In genomic region chr2:121866632-121867050, GRCm38 (mm10) we compare ENCODE assay signal across 8 mouse cellular contexts. TPM values are rescaled to one million over a fixed set of nuclear protein-coding genes. Genes with fewer than 3 reads are reported as not detected.
A peak's percentile ranks its signal among the peaks of the same experiment; 100 is the strongest.
DNase-seq lines count a peak whose midpoint lies in the region; ATAC-seq and TF ChIP-seq lines count a peak whose summit lies in the region.

TSS of gene Casc4 (plus strand) at chr2:121866970.

- H3K4me2 ChIP-seq in hindbrain, postnatal 0 days (ENCODE audit: low read depth, low read length) = peak within 1 kb of the TSS; percentile 74

- peak; percentile 97 for DNase-seq in R1 (ENCODE audit: low read depth, low spot score)
- DNase-seq in cerebellum, postnatal 25 days = peak; percentile 88 to 94
- DNase-seq in gastrocnemius, adult 2 months = peak; percentile 83
- DNase-seq in hindbrain, postnatal 0 days (ENCODE audit: low spot score) = peak; percentile 99
- peak; percentile 84 for DNase-seq in left cerebral cortex, adult 2 months (ENCODE audit: extremely low spot score in 1 of 2, low spot score in 2 of 2)
- peak; percentile 75 to 84 for DNase-seq in right cerebral cortex, adult 2 months (ENCODE audit: low spot score in 2 of 2)
- DNase-seq in urinary bladder, postnatal 10 days (ENCODE audit: low spot score) = peak; percentile 76

- H3K4me1 ChIP-seq in hindbrain, postnatal 0 days (ENCODE audit: insufficient read depth, low read length) = peaks cover 11% of the 10 kb centered on the region

- intact Hi-C loops in gastrocnemius, adult 2 months (cut with DNase I) = no loop called here
- intact Hi-C loops in left cerebral cortex, adult 2 months (cut with DNase I) = loop anchor here (1.0 kb wide), 1 partner anchor 90 kb away; the partner anchor contains the start of genes Ctdspl2 and Mageb3

- H3K4me3 ChIP-seq in gastrocnemius, adult 2 months = peak within 1 kb of the TSS; percentile 90
- H3K4me3 ChIP-seq in hindbrain, postnatal 0 days (ENCODE audit: low read length) = peak within 1 kb of the TSS; percentile 70
- H3K4me3 ChIP-seq in left cerebral cortex, adult 2 months = peak within 1 kb of the TSS; percentile 91

- no peaks in the 10 kb centered on the region for H3K36me3 ChIP-seq in hindbrain, postnatal 0 days (ENCODE audit: insufficient read depth, low read length)

- WGBS in hindbrain, postnatal 0 days = under 1% methylated on average over 39 of the region's 43 CpGs

- H3K9me3 ChIP-seq in hindbrain, postnatal 0 days (ENCODE audit: low read length) = no peaks in the 10 kb centered on the region

- H3K9ac ChIP-seq in hindbrain, postnatal 0 days (replicated peaks; ENCODE audit: low read length) = peak within 1 kb of the TSS; percentile 73

- peak; percentile 98 for ATAC-seq in hindbrain, postnatal 0 days
- ATAC-seq in megakaryocyte, adult 5-6 weeks (ENCODE audit: poor library complexity, severe bottlenecking) = peak; percentile 71

- peak within 1 kb of the TSS; percentile 77 for H3K27ac ChIP-seq in gastrocnemius, adult 2 months
- peak within 1 kb of the TSS; percentile 89 for H3K27ac ChIP-seq in hindbrain, postnatal 0 days
- H3K27ac ChIP-seq in left cerebral cortex, adult 2 months = peak within 1 kb of the TSS; percentile 92

- H3K27me3 ChIP-seq in hindbrain, postnatal 0 days (ENCODE audit: insufficient read depth, low read length) = no peaks in the 10 kb centered on the region

- TF ChIP-seq CTCF in gastrocnemius, adult 2 months (IDR thresholded peaks at IDR 0.05) = 0 out of 2 replicates have a peak, but pooled peaks have one; percentile 1
- peak; percentile 11; the same call in 1 of the 2 replicates for TF ChIP-seq CTCF in hindbrain, postnatal 0 days (IDR thresholded peaks at IDR 0.05; ENCODE audit: low read depth)
- no peak for TF ChIP-seq CTCF in left cerebral cortex, adult 2 months (IDR thresholded peaks at IDR 0.05)

RNA-seq across cellular contexts. Expression of gene Casc4, which starts in this region (rescaled TPM):
- 1 to 10 TPM; 7.4 to 9.9 TPM for total RNA-seq in gastrocnemius, adult 2 months (2021)
- 79.7 and 120 TPM in 2 replicates for total RNA-seq in hindbrain, postnatal 0 days (2014; rRNA removed)
- 59.8 and 60.2 TPM in 2 replicates for polyA plus RNA-seq in hindbrain, postnatal 0 days (2015; fragmentation: Nextera tagmentation; extraction: Ambion mirVana)
- 100 to 1,000 TPM in 1 of 2 experiments, 10 to 100 TPM in 1; 96.5 to 105 TPM for total RNA-seq in left cerebral cortex, adult 2 months (2021)
- 0.23 and 0.40 TPM in 2 replicates for total RNA-seq in megakaryocyte, adult 5-6 weeks (2015)
- 0.51 and 1.3 TPM in 2 replicates for total RNA-seq in megakaryocyte, adult 5-6 weeks (2017)

Comparison
In these comparisons a context has a peak if more than half of its experiments do, and no peak if none do; other contexts are left out.
1. Peak in every context shown above with its lines: DNase-seq, ATAC-seq, H3K4me3 ChIP-seq and H3K27ac ChIP-seq.